Comparison of ENCODE assay signal across 10 mouse cellular contexts in the genomic region with DNA sequence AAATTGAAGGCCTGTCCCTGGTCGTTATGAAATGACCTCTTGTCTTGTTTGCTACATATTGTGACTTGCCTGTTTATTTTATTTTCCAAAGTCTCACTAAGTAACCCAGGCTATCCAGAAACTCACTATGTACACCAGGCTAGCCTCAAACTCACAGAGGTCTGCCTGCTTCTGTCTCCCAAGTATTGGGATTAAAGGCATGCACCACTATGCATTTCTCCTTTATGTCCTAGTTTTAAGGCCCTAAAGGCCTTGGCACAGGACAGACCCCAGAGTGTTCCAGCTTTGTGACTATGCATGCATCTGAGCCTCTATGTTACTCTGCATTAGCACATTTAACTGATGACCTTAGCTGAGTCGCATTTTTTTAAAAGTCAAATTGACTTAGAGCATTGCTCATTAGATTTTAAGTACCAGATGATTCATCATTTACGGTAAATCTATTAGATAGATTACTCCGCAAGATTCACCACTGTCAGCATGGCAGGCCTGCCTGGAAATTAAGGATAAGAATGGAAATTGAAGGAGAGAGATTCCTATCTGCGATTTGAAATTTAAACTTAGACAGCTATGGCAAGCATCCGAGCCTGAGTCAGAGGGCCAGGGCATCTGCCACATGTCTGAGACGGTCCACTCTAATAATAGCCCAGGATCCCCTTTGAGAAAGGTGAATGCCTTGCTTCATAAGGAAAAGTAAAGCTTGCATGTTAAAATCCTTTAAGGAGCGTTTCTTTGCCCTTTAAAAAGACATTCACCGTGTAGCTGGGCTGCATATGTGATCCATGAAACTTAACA.
DNase-seq lines count a peak whose midpoint lies in the region; ATAC-seq and TF ChIP-seq lines count a peak whose summit lies in the region.
"Had no signal": no experiment of that assay in that cellular context is flagged by ENCODE, and none has a peak within 500 bp of the region (broad histone marks: within the 10 kb centered on the region; RNA-seq: fewer than 3 reads in every experiment).

No protein-coding gene starts in this region.

- DNase-seq in heart, adult 2 months, result no peak
- no peak for DNase-seq in heart, postnatal 25 days (ENCODE audit: low spot score)
- DNase-seq in neural tube, embryonic 10.5 days (ENCODE audit: extremely low spot score, low spot score), result no peak
- peak; percentile 7 for DNase-seq in hindbrain, postnatal 0 days (ENCODE audit: low spot score)
- no peak for DNase-seq in frontal cortex, postnatal 10 days (ENCODE audit: low spot score in 2 of 2)
- DNase-seq in thymus, postnatal 4 days, result no peak

- peak overlapping the region; percentile 85 for H3K27ac ChIP-seq in heart, adult 2 months
- H3K27ac ChIP-seq in neural tube, embryonic 13.5 days (replicated peaks), result peak overlapping the region; percentile 46
- no peak overlapping the region for H3K27ac ChIP-seq in hindbrain, postnatal 0 days
- H3K27ac ChIP-seq in stomach, embryonic 16.5 days (ENCODE audit: low read length), result peak overlapping the region; percentile 58
- H3K27ac ChIP-seq: liver, embryonic 15.5 days had no signal

- WGBS in heart, adult 2 months, result 20% methylated on average over 9 of the region's 9 CpGs
- 66% methylated on average over 9 of the region's 9 CpGs for WGBS in neural tube, embryonic 13.5 days
- 69% methylated on average over 9 of the region's 9 CpGs for WGBS in hindbrain, postnatal 0 days
- 59% methylated on average over 9 of the region's 9 CpGs for WGBS in stomach, embryonic 16.5 days

- TF ChIP-seq EP300 in heart, adult 2 months (IDR thresholded peaks at IDR 0.05; ENCODE audit: insufficient read depth, low read depth, low read length), result no peak

- peak overlapping the region; percentile 37 for H3K4me3 ChIP-seq in heart, adult 2 months
- no peak overlapping the region for H3K4me3 ChIP-seq in neural tube, embryonic 13.5 days
- no peak overlapping the region for H3K4me3 ChIP-seq in hindbrain, postnatal 0 days (ENCODE audit: low read length)
- H3K4me3 ChIP-seq in stomach, embryonic 16.5 days (replicated peaks; ENCODE audit: low read length), result no peak overlapping the region
- H3K4me3 ChIP-seq: erythroblast, embryonic 14.5 days; liver, embryonic 15.5 days had no signal

- no peak for TF ChIP-seq POLR2A in heart, adult 2 months (IDR thresholded peaks at IDR 0.05; ENCODE audit: insufficient read depth, low read depth, low read length)

- H3K9me3 ChIP-seq in neural tube, embryonic 13.5 days, result no peaks in the 10 kb centered on the region
- no peaks in the 10 kb centered on the region for H3K9me3 ChIP-seq in hindbrain, postnatal 0 days (ENCODE audit: low read length)
- H3K9me3 ChIP-seq in stomach, embryonic 16.5 days (replicated peaks; ENCODE audit: control insufficient read depth, low read length), result no peaks in the 10 kb centered on the region
- H3K9me3 ChIP-seq: liver, embryonic 15.5 days had no signal

- peak overlapping the region; percentile 18; the same call in 1 of the 2 replicates for H3K4me2 ChIP-seq in neural tube, embryonic 13.5 days
- no peak overlapping the region for H3K4me2 ChIP-seq in hindbrain, postnatal 0 days (ENCODE audit: low read depth, low read length)
- H3K4me2 ChIP-seq in stomach, embryonic 16.5 days (ENCODE audit: low read depth, low read length), result peak overlapping the region; percentile 25; the same call in 1 of the 2 replicates
- H3K4me2 ChIP-seq: liver, embryonic 15.5 days had no signal

- peaks cover 5% of the 10 kb centered on the region for H3K4me1 ChIP-seq in heart, adult 2 months (ENCODE audit: control insufficient read depth, insufficient read depth, low read length)
- peaks cover 9% of the 10 kb centered on the region; the same call in 1 of the 2 replicates for H3K4me1 ChIP-seq in neural tube, embryonic 13.5 days (replicated peaks)
- H3K4me1 ChIP-seq in hindbrain, postnatal 0 days (ENCODE audit: insufficient read depth, low read length), result no peaks in the 10 kb centered on the region
- peaks cover 6% of the 10 kb centered on the region; the same call in 1 of the 2 replicates for H3K4me1 ChIP-seq in stomach, embryonic 16.5 days (ENCODE audit: control insufficient read depth, insufficient read depth, low read length)
- H3K4me1 ChIP-seq: liver, embryonic 15.5 days had no signal

- no peak overlapping the region for H3K9ac ChIP-seq in heart, adult 2 months (ENCODE audit: low read depth, low read length)
- no peak overlapping the region for H3K9ac ChIP-seq in neural tube, embryonic 13.5 days
- H3K9ac ChIP-seq in hindbrain, postnatal 0 days (replicated peaks; ENCODE audit: low read length), result no peak overlapping the region
- no peak overlapping the region for H3K9ac ChIP-seq in stomach, embryonic 16.5 days (ENCODE audit: low read length)
- H3K9ac ChIP-seq: liver, embryonic 15.5 days had no signal

- no peak for TF ChIP-seq CTCF in heart, adult 2 months (IDR thresholded peaks at IDR 0.05)
- TF ChIP-seq CTCF in hindbrain, postnatal 0 days (IDR thresholded peaks at IDR 0.05; ENCODE audit: low read depth), result no peak

- intact Hi-C loops in heart, adult 2 months (cut with DNase I), result loop anchor here (2.0 to 5.0 kb wide), 3 partner anchors 164 to 261 kb away; partner anchors contain the start of gene Smad1
- intact Hi-C loops in heart, postnatal 25 days (cut with DNase I), result loop anchor here (5.0 kb wide), 1 partner anchor 264 kb away; no protein-coding TSS in a partner anchor

- no peaks in the 10 kb centered on the region for H3K36me3 ChIP-seq in heart, adult 2 months (ENCODE audit: control insufficient read depth, insufficient read depth, low read length)
- H3K36me3 ChIP-seq in neural tube, embryonic 13.5 days, result no peaks in the 10 kb centered on the region
- no peaks in the 10 kb centered on the region for H3K36me3 ChIP-seq in hindbrain, postnatal 0 days (ENCODE audit: insufficient read depth, low read length)
- no peaks in the 10 kb centered on the region for H3K36me3 ChIP-seq in stomach, embryonic 16.5 days (ENCODE audit: control insufficient read depth, insufficient read depth, low read length)
- H3K36me3 ChIP-seq: liver, embryonic 15.5 days had no signal

- ATAC-seq in neural tube, embryonic 13.5 days (ENCODE audit: low read depth), result no peak
- no peak for ATAC-seq in hindbrain, postnatal 0 days
- ATAC-seq in stomach, embryonic 16.5 days (ENCODE audit: insufficient read depth, low FRiP score), result 0 out of 2 replicates have a peak, but pooled peaks have one; percentile 11

- no peaks in the 10 kb centered on the region for H3K79me2 ChIP-seq in heart, adult 2 months (replicated peaks; ENCODE audit: control insufficient read depth, insufficient read depth, low read length)

- no peaks in the 10 kb centered on the region for H3K27me3 ChIP-seq in heart, adult 2 months (ENCODE audit: control insufficient read depth, insufficient read depth, low read length)
- no peaks in the 10 kb centered on the region for H3K27me3 ChIP-seq in neural tube, embryonic 13.5 days
- no peaks in the 10 kb centered on the region for H3K27me3 ChIP-seq in hindbrain, postnatal 0 days (ENCODE audit: insufficient read depth, low read length)
- H3K27me3 ChIP-seq in stomach, embryonic 16.5 days (ENCODE audit: control insufficient read depth, insufficient read depth, low read length), result no peaks in the 10 kb centered on the region
- H3K27me3 ChIP-seq: liver, embryonic 15.5 days had no signal
